Mouse (Mus musculus): ENCODE results near the gene 2210408I21Rik. TPM values are rescaled to one million over a fixed set of nuclear protein-coding genes. Genes with fewer than 3 reads are reported as not detected.

The 2210408I21Rik gene
- polyA plus RNA-seq, 1 experiment from 2014 or later, result 12.6 TPM

GRCm38 (mm10) chr13:77385448-77385970 is 250.2 kb downstream of the 2210408I21Rik start:
- no peak for DNase-seq
- H3K27ac ChIP-seq (ENCODE audit: low read depth), result no peak overlapping the region
- no peak for TF ChIP-seq CTCF (IDR thresholded peaks at IDR 0.05; ENCODE audit: low read depth)
- H3K4me2 ChIP-seq, result no peak overlapping the region
- H3K9me3 ChIP-seq (ENCODE audit: low read depth, low read length), result no peaks in the 10 kb centered on the region
- no peak overlapping the region for H3K4me3 ChIP-seq (ENCODE audit: low read depth, low read length)
- H3K27me3 ChIP-seq (ENCODE audit: insufficient read depth, low read length), result no peaks in the 10 kb centered on the region
- no peak for ATAC-seq (ENCODE audit: insufficient read depth)
- no peaks in the 10 kb centered on the region for H3K36me3 ChIP-seq (ENCODE audit: insufficient read depth)
- H3K4me1 ChIP-seq (ENCODE audit: insufficient read depth), result no peaks in the 10 kb centered on the region
- WGBS, result 87% methylated on average over 3 of the region's 3 CpGs
- H3K9ac ChIP-seq, result no peak overlapping the region

DNA sequence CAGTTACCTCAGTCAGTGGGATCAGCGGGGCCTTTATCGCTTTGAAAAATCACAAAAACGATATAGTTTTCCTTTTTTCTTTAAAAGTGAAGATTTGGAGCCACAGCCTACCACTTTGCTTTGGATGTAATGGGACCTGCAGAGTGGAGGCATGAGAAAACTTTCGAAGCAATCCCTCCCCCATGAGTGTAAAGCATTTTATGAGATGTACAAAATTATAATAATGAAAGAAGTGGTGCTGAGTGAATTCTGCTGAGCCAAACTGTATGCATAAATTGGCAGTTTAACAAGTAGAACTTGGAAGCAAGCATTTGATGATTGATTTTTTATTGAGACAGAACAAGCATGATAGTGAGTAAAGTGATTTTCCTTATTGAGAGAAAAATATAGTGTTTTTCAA is 250.7 kb downstream of the 2210408I21Rik start:
- Histone ChIP-seq H3K36me3 (ENCODE audit: insufficient read depth) (no peaks in the 10 kb centered on the region), H3K9me3 (ENCODE audit: low read depth, low read length) (no peaks in the 10 kb centered on the region), H3K9ac (no peak overlapping the region), H3K27ac (ENCODE audit: low read depth) (no peak overlapping the region), H3K4me3 (ENCODE audit: low read depth, low read length) (no peak overlapping the region), H3K27me3 (ENCODE audit: insufficient read depth, low read length) (no peaks in the 10 kb centered on the region), H3K4me1 (ENCODE audit: insufficient read depth) (no peaks in the 10 kb centered on the region), H3K4me2 (no peak overlapping the region)
- ATAC-seq (ENCODE audit: insufficient read depth) (no peak), DNase-seq (no peak)
- TF ChIP-seq CTCF (IDR thresholded peaks at IDR 0.05; ENCODE audit: low read depth), result no peak
- 83% methylated on average over 4 of the region's 4 CpGs for WGBS

- ATAC-seq (ENCODE audit: insufficient read depth) (no peak), DNase-seq (no peak)
- H3K4me2 ChIP-seq, result no peak overlapping the region
- no peaks in the 10 kb centered on the region for H3K27me3 ChIP-seq (ENCODE audit: insufficient read depth, low read length)
- no peak overlapping the region for H3K27ac ChIP-seq (ENCODE audit: low read depth)
- no peak for TF ChIP-seq CTCF (IDR thresholded peaks at IDR 0.05; ENCODE audit: low read depth)
- H3K36me3 ChIP-seq (ENCODE audit: insufficient read depth), result no peaks in the 10 kb centered on the region
- H3K9me3 ChIP-seq (ENCODE audit: low read depth, low read length), result no peaks in the 10 kb centered on the region
- H3K4me1 ChIP-seq (ENCODE audit: insufficient read depth), result no peaks in the 10 kb centered on the region
- no peak overlapping the region for H3K4me3 ChIP-seq (ENCODE audit: low read depth, low read length)
- 75% methylated on average over 4 of the region's 4 CpGs for WGBS
- H3K9ac ChIP-seq, result no peak overlapping the region
Observed at GRCm38 (mm10) chr13:77388148-77388547, 252.8 kb downstream of the 2210408I21Rik start.

GRCm38 (mm10) chr13:77389209-77389608 is 253.9 kb downstream of the 2210408I21Rik start:
- peak; percentile 64 for DNase-seq
- H3K4me1 ChIP-seq (ENCODE audit: insufficient read depth), result no peaks in the 10 kb centered on the region
- ATAC-seq (ENCODE audit: insufficient read depth), result peak; percentile 94
- no peak overlapping the region for H3K4me2 ChIP-seq
- H3K36me3 ChIP-seq (ENCODE audit: insufficient read depth), result no peaks in the 10 kb centered on the region
- no peak overlapping the region for H3K9ac ChIP-seq
- no peak overlapping the region for H3K27ac ChIP-seq (ENCODE audit: low read depth)
- TF ChIP-seq CTCF (IDR thresholded peaks at IDR 0.05; ENCODE audit: low read depth), result no peak
- H3K4me3 ChIP-seq (ENCODE audit: low read depth, low read length), result no peak overlapping the region
- H3K9me3 ChIP-seq (ENCODE audit: low read depth, low read length), result no peaks in the 10 kb centered on the region
- no peaks in the 10 kb centered on the region for H3K27me3 ChIP-seq (ENCODE audit: insufficient read depth, low read length)

GRCm38 (mm10) chr13:77396374-77396773 is 261.0 kb downstream of the 2210408I21Rik start:
- H3K27ac ChIP-seq (ENCODE audit: low read depth), result no peak overlapping the region
- DNase-seq, result no peak
- H3K4me2 ChIP-seq, result no peak overlapping the region
- H3K36me3 ChIP-seq (ENCODE audit: insufficient read depth), result no peaks in the 10 kb centered on the region
- H3K9me3 ChIP-seq (ENCODE audit: low read depth, low read length), result no peaks in the 10 kb centered on the region
- H3K4me1 ChIP-seq (ENCODE audit: insufficient read depth), result no peaks in the 10 kb centered on the region
- TF ChIP-seq CTCF (IDR thresholded peaks at IDR 0.05; ENCODE audit: low read depth), result no peak
- 73% methylated on average over 2 of the region's 2 CpGs for WGBS
- H3K9ac ChIP-seq, result no peak overlapping the region
- no peak for ATAC-seq (ENCODE audit: insufficient read depth)
- H3K27me3 ChIP-seq (ENCODE audit: insufficient read depth, low read length), result no peaks in the 10 kb centered on the region
- H3K4me3 ChIP-seq (ENCODE audit: low read depth, low read length), result no peak overlapping the region

GRCm38 (mm10) chr13:77396981-77397380 is 261.6 kb downstream of the 2210408I21Rik start:
- H3K36me3 ChIP-seq (ENCODE audit: insufficient read depth), result no peaks in the 10 kb centered on the region
- H3K4me1 ChIP-seq (ENCODE audit: insufficient read depth), result no peaks in the 10 kb centered on the region
- H3K4me3 ChIP-seq (ENCODE audit: low read depth, low read length), result no peak overlapping the region
- ATAC-seq (ENCODE audit: insufficient read depth), result no peak
- WGBS, result 57% methylated on average over 5 of the region's 5 CpGs
- H3K27me3 ChIP-seq (ENCODE audit: insufficient read depth, low read length), result no peaks in the 10 kb centered on the region
- H3K27ac ChIP-seq (ENCODE audit: low read depth), result no peak overlapping the region
- no peak overlapping the region for H3K9ac ChIP-seq
- no peak overlapping the region for H3K4me2 ChIP-seq
- H3K9me3 ChIP-seq (ENCODE audit: low read depth, low read length), result no peaks in the 10 kb centered on the region
- no peak for TF ChIP-seq CTCF (IDR thresholded peaks at IDR 0.05; ENCODE audit: low read depth)
- no peak for DNase-seq

DNA sequence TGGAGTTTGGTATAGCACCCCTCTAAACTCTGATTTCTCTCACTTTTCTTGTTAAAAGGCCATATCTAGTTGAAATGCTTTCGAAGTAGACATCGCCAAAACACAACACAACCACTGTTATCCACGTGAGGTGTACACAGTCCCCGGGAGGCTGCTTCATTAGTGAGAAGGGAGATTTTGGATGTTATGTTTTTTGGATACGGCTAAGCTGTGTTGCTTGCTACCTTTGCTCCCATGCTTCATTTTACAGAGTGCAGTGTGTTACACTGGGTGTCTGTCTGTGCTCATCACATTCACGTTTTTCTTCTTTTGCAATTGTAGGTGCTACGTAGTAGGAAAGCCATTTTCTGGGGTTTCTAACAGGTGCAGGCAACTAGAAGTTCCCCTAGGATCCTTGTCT is 262.3 kb downstream of the 2210408I21Rik start:
- H3K4me1 ChIP-seq (ENCODE audit: insufficient read depth), result no peaks in the 10 kb centered on the region
- H3K36me3 ChIP-seq (ENCODE audit: insufficient read depth), result no peaks in the 10 kb centered on the region
- H3K9me3 ChIP-seq (ENCODE audit: low read depth, low read length), result no peaks in the 10 kb centered on the region
- no peaks in the 10 kb centered on the region for H3K27me3 ChIP-seq (ENCODE audit: insufficient read depth, low read length)
- WGBS, result 81% methylated on average over 7 of the region's 7 CpGs
- no peak for DNase-seq
- H3K4me2 ChIP-seq, result no peak overlapping the region
- ATAC-seq (ENCODE audit: insufficient read depth), result no peak
- H3K4me3 ChIP-seq (ENCODE audit: low read depth, low read length), result no peak overlapping the region
- H3K9ac ChIP-seq, result no peak overlapping the region
- H3K27ac ChIP-seq (ENCODE audit: low read depth), result no peak overlapping the region
- no peak for TF ChIP-seq CTCF (IDR thresholded peaks at IDR 0.05; ENCODE audit: low read depth)

DNA sequence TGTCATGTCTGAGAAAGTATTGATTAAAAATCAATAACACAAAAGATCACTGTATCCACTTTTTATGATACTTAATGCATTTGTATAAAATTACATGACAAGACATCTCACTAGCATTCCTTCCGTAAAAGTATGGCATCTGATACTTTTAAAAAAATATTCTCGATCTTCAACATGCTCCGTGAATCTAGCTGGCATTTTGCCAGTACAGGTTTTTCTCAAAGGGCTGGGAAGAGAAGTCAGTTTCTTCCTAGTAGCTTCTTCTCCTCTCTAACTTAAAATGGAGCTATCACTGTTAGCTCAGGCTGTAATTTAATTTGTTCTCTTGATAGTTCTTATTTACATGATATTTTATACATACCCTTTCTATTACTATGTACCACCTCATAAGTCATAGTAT is 263.1 kb downstream of the 2210408I21Rik start:
- Histone ChIP-seq H3K9ac (no peak overlapping the region), H3K36me3 (ENCODE audit: insufficient read depth) (no peaks in the 10 kb centered on the region), H3K9me3 (ENCODE audit: low read depth, low read length) (no peaks in the 10 kb centered on the region), H3K27me3 (ENCODE audit: insufficient read depth, low read length) (no peaks in the 10 kb centered on the region), H3K4me2 (no peak overlapping the region), H3K4me1 (ENCODE audit: insufficient read depth) (no peaks in the 10 kb centered on the region), H3K27ac (ENCODE audit: low read depth) (no peak overlapping the region), H3K4me3 (ENCODE audit: low read depth, low read length) (no peak overlapping the region)
- DNase-seq (peak; percentile 12), ATAC-seq (ENCODE audit: insufficient read depth) (no peak)
- WGBS, result 59% methylated on average over 3 of the region's 3 CpGs
- no peak for TF ChIP-seq CTCF (IDR thresholded peaks at IDR 0.05; ENCODE audit: low read depth)
